Mouse (Mus musculus): ENCODE measurements around the gene Alk. TPM values are rescaled to one million over a fixed set of nuclear protein-coding genes. Genes with fewer than 3 reads are reported as not detected.
A peak's percentile ranks its signal among the peaks of the same experiment; 100 is the strongest.

The Alk gene
- polyA plus RNA-seq, 1 experiment: not detected

DNA sequence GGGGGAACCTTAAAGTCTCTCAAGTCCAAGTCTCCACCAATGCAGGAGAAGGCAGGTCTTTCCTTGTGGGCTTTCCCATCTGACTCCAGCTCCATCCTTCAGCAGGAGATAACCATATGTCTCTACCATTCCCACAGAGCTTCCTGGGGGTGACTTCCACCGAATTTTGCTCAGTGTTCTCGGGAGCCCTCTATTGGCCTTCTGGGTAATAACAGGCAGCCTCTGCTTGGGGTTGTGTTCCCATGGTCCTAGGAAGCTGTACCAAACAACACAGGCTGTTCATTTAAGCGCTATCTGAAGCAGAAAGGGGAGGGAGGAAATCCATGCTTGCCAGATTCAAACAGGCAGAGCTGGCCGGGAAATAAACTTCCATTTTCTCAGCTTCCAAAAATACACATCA, 82.0 kb downstream of the Alk start:
- Histone ChIP-seq H3K27me3 (ENCODE audit: control insufficient read depth, insufficient read depth, low read length) (no peaks in the 10 kb centered on the region), H3K27ac (ENCODE audit: insufficient read depth, low read length) (no peak overlapping the region), H3K36me3 (ENCODE audit: control insufficient read depth, insufficient read depth, low read length) (no peaks in the 10 kb centered on the region), H3K4me1 (ENCODE audit: control insufficient read depth, insufficient read depth, insufficient read length) (no peaks in the 10 kb centered on the region), H3K4me3 (ENCODE audit: extremely low read depth, insufficient read depth, insufficient read length) (no peak overlapping the region)
- no peak for TF ChIP-seq POLR2A (IDR thresholded peaks at IDR 0.05; ENCODE audit: low read depth, low read length)
- no peak for TF ChIP-seq CTCF (IDR thresholded peaks at IDR 0.05; ENCODE audit: extremely low read depth, insufficient read depth, insufficient read length, insufficient replicate concordance)
- DNase-seq (ENCODE audit: low read depth in 1 of 2, low spot score in 2 of 2): peak in 1 of 2 experiments; percentile 18
- WGBS: 22% methylated on average over 4 of the region's 4 CpGs

DNA sequence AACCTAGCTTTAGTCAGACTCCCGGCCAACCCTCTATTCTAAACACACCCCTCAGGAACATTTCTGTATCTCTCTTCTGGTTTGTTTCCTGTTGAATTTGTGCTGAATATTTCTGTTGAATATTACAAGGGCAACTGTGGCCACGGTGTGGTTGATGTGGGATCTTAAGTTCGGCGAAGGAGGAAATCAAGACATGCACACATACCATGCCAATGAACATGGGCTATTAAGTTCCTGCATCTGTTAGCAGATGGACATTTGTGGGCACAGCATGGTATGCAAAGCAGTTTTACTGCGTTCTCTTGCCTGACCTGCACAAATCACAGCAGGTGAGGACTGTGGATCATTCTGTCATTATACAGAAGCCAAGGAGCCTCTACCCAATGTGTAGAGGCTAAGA, 83.1 kb downstream of the Alk start:
- DNase-seq (ENCODE audit: low read depth in 1 of 2, low spot score in 2 of 2): no peak
- 11% methylated on average over 5 of the region's 5 CpGs for WGBS
- H3K27me3 ChIP-seq (ENCODE audit: control insufficient read depth, insufficient read depth, low read length): no peaks in the 10 kb centered on the region
- H3K36me3 ChIP-seq (ENCODE audit: control insufficient read depth, insufficient read depth, low read length): no peaks in the 10 kb centered on the region
- H3K27ac ChIP-seq (ENCODE audit: insufficient read depth, low read length): no peak overlapping the region
- no peak overlapping the region for H3K4me3 ChIP-seq (ENCODE audit: extremely low read depth, insufficient read depth, insufficient read length)
- H3K4me1 ChIP-seq (ENCODE audit: control insufficient read depth, insufficient read depth, insufficient read length): no peaks in the 10 kb centered on the region
- TF ChIP-seq CTCF (IDR thresholded peaks at IDR 0.05; ENCODE audit: extremely low read depth, insufficient read depth, insufficient read length, insufficient replicate concordance): no peak
- no peak for TF ChIP-seq POLR2A (IDR thresholded peaks at IDR 0.05; ENCODE audit: low read depth, low read length)

DNA sequence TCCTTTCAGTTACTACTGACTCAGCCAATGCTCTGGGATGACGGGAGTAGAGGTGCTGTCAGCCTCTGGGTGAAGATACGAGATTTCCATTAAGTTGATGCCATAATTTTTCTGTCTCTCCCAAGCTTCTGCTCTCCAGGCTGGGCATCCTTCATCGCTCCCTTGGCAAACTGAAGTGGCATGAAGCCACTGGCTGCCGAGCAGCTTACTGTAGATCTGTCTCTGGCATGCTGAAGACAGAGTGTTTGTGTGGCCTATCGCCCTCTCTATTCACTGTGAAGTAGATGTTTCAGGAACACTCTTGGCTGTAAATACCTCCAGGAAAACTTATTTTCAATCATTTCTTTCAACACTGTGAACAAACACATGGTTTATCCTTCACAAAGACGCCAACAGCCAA, 93.7 kb downstream of the Alk start:
- no peaks in the 10 kb centered on the region for H3K27me3 ChIP-seq (ENCODE audit: control insufficient read depth, insufficient read depth, low read length)
- WGBS: 89% methylated on average over 6 of the region's 6 CpGs
- no peak overlapping the region for H3K4me3 ChIP-seq (ENCODE audit: extremely low read depth, insufficient read depth, insufficient read length)
- H3K27ac ChIP-seq (ENCODE audit: insufficient read depth, low read length): no peak overlapping the region
- DNase-seq (ENCODE audit: low read depth in 1 of 2, low spot score in 2 of 2): no peak
- H3K36me3 ChIP-seq (ENCODE audit: control insufficient read depth, insufficient read depth, low read length): no peaks in the 10 kb centered on the region
- H3K4me1 ChIP-seq (ENCODE audit: control insufficient read depth, insufficient read depth, insufficient read length): no peaks in the 10 kb centered on the region
- TF ChIP-seq CTCF (IDR thresholded peaks at IDR 0.05; ENCODE audit: extremely low read depth, insufficient read depth, insufficient read length, insufficient replicate concordance) (no peak), POLR2A (IDR thresholded peaks at IDR 0.05; ENCODE audit: low read depth, low read length) (no peak)

DNA sequence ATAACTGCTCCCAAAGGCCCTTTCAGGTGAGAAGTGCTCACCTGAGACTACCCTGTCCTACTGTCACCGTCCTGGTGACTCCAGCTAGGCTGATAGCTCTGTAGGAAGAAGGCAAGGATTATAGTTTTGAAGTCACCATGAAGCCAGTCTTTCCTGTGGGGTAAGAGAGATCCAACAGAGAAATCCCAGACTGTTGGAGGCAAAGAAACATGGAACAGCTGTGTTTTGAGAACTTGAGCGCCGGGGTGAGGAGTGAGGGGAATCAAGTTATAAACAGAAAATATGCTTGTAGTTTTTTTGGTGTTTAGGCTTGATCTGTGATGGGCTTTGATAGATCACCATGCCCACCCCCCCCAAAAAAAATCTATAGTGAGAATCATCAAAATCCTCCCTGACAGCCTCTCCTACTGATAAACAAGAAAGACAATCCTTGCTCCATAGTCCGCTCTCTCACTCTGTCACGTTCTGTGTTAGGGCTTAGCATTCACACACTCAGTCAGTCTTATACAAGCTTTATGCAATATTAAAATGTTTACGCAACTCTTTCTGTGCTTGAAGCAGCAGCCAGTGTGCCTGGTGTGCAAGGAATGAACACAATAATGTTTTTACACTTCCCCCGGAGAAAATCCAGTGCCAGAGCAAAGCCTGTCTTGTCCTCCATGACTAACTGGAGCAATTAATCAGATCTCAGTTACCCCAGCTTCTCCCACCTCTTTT, 95.6 kb downstream of the Alk start:
- DNase-seq (ENCODE audit: low read depth in 1 of 2, low spot score in 2 of 2): no peak
- no peak for TF ChIP-seq POLR2A (IDR thresholded peaks at IDR 0.05; ENCODE audit: low read depth, low read length)
- no peak for TF ChIP-seq CTCF (IDR thresholded peaks at IDR 0.05; ENCODE audit: extremely low read depth, insufficient read depth, insufficient read length, insufficient replicate concordance)
- Histone ChIP-seq H3K4me1 (ENCODE audit: control insufficient read depth, insufficient read depth, insufficient read length) (no peaks in the 10 kb centered on the region), H3K27me3 (ENCODE audit: control insufficient read depth, insufficient read depth, low read length) (no peaks in the 10 kb centered on the region), H3K36me3 (ENCODE audit: control insufficient read depth, insufficient read depth, low read length) (no peaks in the 10 kb centered on the region), H3K4me3 (ENCODE audit: extremely low read depth, insufficient read depth, insufficient read length) (no peak overlapping the region), H3K27ac (ENCODE audit: insufficient read depth, low read length) (no peak overlapping the region)
- 90% methylated on average over 7 of the region's 7 CpGs for WGBS

DNA sequence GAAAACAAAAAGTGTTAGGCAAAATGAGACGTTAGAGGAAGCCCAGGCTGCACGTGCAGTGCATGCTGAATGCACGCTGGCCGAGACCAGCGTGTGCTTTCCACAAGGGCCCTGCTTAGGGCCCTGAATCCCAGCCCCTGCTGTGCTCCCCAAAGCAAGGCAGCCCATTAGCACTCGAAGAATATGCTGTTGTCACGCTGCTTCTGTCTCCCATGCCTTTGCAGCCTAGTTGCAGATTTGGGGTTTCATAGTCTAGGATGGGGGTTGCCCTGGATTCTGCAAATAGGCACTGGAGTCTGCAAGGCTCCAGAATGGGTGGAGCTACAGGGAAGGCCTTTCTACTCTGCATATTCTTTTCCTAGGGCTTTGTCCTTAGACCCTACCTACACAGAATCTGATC, 99.2 kb downstream of the Alk start:
- H3K36me3 ChIP-seq (ENCODE audit: control insufficient read depth, insufficient read depth, low read length): no peaks in the 10 kb centered on the region
- no peaks in the 10 kb centered on the region for H3K27me3 ChIP-seq (ENCODE audit: control insufficient read depth, insufficient read depth, low read length)
- no peak for TF ChIP-seq POLR2A (IDR thresholded peaks at IDR 0.05; ENCODE audit: low read depth, low read length)
- no peak for TF ChIP-seq CTCF (IDR thresholded peaks at IDR 0.05; ENCODE audit: extremely low read depth, insufficient read depth, insufficient read length, insufficient replicate concordance)
- no peaks in the 10 kb centered on the region for H3K4me1 ChIP-seq (ENCODE audit: control insufficient read depth, insufficient read depth, insufficient read length)
- DNase-seq (ENCODE audit: low read depth in 1 of 2, low spot score in 2 of 2): no peak
- WGBS: 74% methylated on average over 7 of the region's 7 CpGs
- no peak overlapping the region for H3K4me3 ChIP-seq (ENCODE audit: extremely low read depth, insufficient read depth, insufficient read length)
- no peak overlapping the region for H3K27ac ChIP-seq (ENCODE audit: insufficient read depth, low read length)

DNA sequence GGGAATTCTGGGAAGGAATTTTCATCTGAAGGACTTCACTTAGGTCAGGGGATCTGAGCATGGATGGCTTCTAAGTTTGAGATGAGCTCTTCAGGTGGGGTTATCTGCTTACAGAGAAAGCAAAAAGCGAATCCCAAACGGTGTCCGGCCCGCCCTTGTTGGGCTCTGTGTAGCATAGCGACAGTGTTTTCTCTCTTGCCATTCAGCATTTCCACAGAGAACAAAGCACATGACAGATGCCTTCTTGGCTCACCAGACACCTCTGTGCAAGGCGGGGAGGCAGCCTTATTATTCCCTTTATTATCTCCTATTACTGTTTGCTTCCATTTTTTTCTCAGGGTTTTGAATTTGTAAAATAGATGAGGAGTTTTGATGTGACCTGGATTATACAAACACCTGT, 99.8 kb downstream of the Alk start:
- Histone ChIP-seq H3K36me3 (ENCODE audit: control insufficient read depth, insufficient read depth, low read length) (no peaks in the 10 kb centered on the region), H3K27ac (ENCODE audit: insufficient read depth, low read length) (no peak overlapping the region), H3K27me3 (ENCODE audit: control insufficient read depth, insufficient read depth, low read length) (no peaks in the 10 kb centered on the region), H3K4me3 (ENCODE audit: extremely low read depth, insufficient read depth, insufficient read length) (no peak overlapping the region), H3K4me1 (ENCODE audit: control insufficient read depth, insufficient read depth, insufficient read length) (no peaks in the 10 kb centered on the region)
- WGBS: 95% methylated on average over 6 of the region's 6 CpGs
- DNase-seq (ENCODE audit: low read depth in 1 of 2, low spot score in 2 of 2): no peak
- TF ChIP-seq CTCF (IDR thresholded peaks at IDR 0.05; ENCODE audit: extremely low read depth, insufficient read depth, insufficient read length, insufficient replicate concordance) (no peak), POLR2A (IDR thresholded peaks at IDR 0.05; ENCODE audit: low read depth, low read length) (no peak)

DNA sequence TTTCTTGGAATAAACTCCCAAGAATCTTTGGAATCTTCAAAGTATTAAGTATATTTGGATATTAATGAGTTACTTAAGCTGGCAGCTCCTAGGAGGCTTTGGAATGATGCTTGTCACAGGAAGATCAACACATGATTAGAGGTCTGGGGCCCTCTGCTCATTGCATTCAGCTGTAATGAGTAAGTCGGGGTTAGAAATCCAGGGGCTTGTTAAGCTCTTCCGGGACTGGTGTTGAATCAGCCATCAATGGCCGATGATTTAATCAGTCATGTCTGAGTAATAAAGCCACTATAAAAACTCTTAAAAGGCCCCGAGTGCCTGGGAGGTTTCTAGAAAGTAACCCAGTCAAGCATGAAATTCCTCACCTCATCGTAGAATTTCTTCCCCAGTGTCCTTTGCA, 109.0 kb downstream of the Alk start:
- no peaks in the 10 kb centered on the region for H3K4me1 ChIP-seq (ENCODE audit: control insufficient read depth, insufficient read depth, insufficient read length)
- WGBS: 89% methylated on average over 5 of the region's 5 CpGs
- TF ChIP-seq POLR2A (IDR thresholded peaks at IDR 0.05; ENCODE audit: low read depth, low read length): no peak
- TF ChIP-seq CTCF (IDR thresholded peaks at IDR 0.05; ENCODE audit: extremely low read depth, insufficient read depth, insufficient read length, insufficient replicate concordance): no peak
- H3K27me3 ChIP-seq (ENCODE audit: control insufficient read depth, insufficient read depth, low read length): no peaks in the 10 kb centered on the region
- DNase-seq (ENCODE audit: low read depth in 1 of 2, low spot score in 2 of 2): no peak
- no peaks in the 10 kb centered on the region for H3K36me3 ChIP-seq (ENCODE audit: control insufficient read depth, insufficient read depth, low read length)
- H3K4me3 ChIP-seq (ENCODE audit: extremely low read depth, insufficient read depth, insufficient read length): no peak overlapping the region
- no peak overlapping the region for H3K27ac ChIP-seq (ENCODE audit: insufficient read depth, low read length)
